Comparison of ENCODE assay signal across 9 mouse cellular contexts in genomic region chr13:5802826-5803225, GRCm38 (mm10). TPM values are rescaled to one million over a fixed set of nuclear protein-coding genes. Genes with fewer than 3 reads are reported as not detected.
A peak's percentile ranks its signal among the peaks of the same experiment; 100 is the strongest.
DNase-seq lines count a peak whose midpoint lies in the region; ATAC-seq and TF ChIP-seq lines count a peak whose summit lies in the region.
"Had no signal": no experiment of that assay in that cellular context is flagged by ENCODE, and none has a peak within 500 bp of the region (broad histone marks: within the 10 kb centered on the region; RNA-seq: fewer than 3 reads in every experiment).

No protein-coding gene starts in this region.

- 39% methylated on average over 14 of the region's 14 CpGs for WGBS in heart, embryonic 16.5 days
- 16% methylated on average over 14 of the region's 14 CpGs for WGBS in liver, embryonic 16.5 days (ENCODE audit: insufficient replicate concordance)

- TF ChIP-seq POLR2A in testis, adult 2 months (IDR thresholded peaks at IDR 0.05; ENCODE audit: control insufficient read depth, low read depth, low read length) = no peak

- no peaks in the 10 kb centered on the region for H3K36me3 ChIP-seq in testis, adult 2 months (ENCODE audit: control insufficient read depth, insufficient read depth, low read length)
- H3K36me3 ChIP-seq in heart, embryonic 16.5 days (ENCODE audit: control insufficient read depth, insufficient read depth) = no peaks in the 10 kb centered on the region
- no peaks in the 10 kb centered on the region for H3K36me3 ChIP-seq in liver, embryonic 16.5 days (ENCODE audit: control insufficient read depth, insufficient read depth)
- H3K36me3 ChIP-seq: neural tube, embryonic 12.5 days had no signal

- H3K4me1 ChIP-seq in testis, adult 2 months (ENCODE audit: control insufficient read depth, insufficient read depth, low read length) = peaks cover 5% of the 10 kb centered on the region
- peaks cover 20% of the 10 kb centered on the region for H3K4me1 ChIP-seq in heart, embryonic 16.5 days (ENCODE audit: control insufficient read depth, insufficient read depth, low read length)
- peaks cover 3% of the 10 kb centered on the region; the same call in 1 of the 2 replicates for H3K4me1 ChIP-seq in liver, embryonic 16.5 days (ENCODE audit: control insufficient read depth, low read depth, low read length)
- H3K4me1 ChIP-seq: neural tube, embryonic 12.5 days had no signal

- no peaks in the 10 kb centered on the region for H3K9me3 ChIP-seq in heart, embryonic 16.5 days (replicated peaks; ENCODE audit: control insufficient read depth, low read length)
- no peaks in the 10 kb centered on the region for H3K9me3 ChIP-seq in liver, embryonic 16.5 days (replicated peaks; ENCODE audit: control insufficient read depth, low read length)
- H3K9me3 ChIP-seq: neural tube, embryonic 12.5 days had no signal

- ATAC-seq in heart, embryonic 16.5 days (replicated peaks; ENCODE audit: extremely low read depth, insufficient read depth, low FRiP score) = 0 out of 2 replicates have a peak, but pooled peaks have one; percentile 47
- peak; percentile 17; the same call in 1 of the 2 replicates for ATAC-seq in liver, embryonic 16.5 days (ENCODE audit: low read depth)
- no peak for ATAC-seq in cerebellum, adult (ENCODE audit: insufficient number of reproducible peaks, low FRiP score, low TSS enrichment)

- H3K27ac ChIP-seq in testis, adult 2 months (ENCODE audit: control insufficient read depth, insufficient read depth, low read depth, low read length) = no peak overlapping the region
- peak overlapping the region; percentile 89 for H3K27ac ChIP-seq in heart, embryonic 16.5 days (ENCODE audit: low read length)
- peak overlapping the region; percentile 79 for H3K27ac ChIP-seq in liver, embryonic 16.5 days (ENCODE audit: low read length)
- H3K27ac ChIP-seq: neural tube, embryonic 12.5 days had no signal

- no peaks in the 10 kb centered on the region for H3K27me3 ChIP-seq in testis, adult 2 months (ENCODE audit: control insufficient read depth, insufficient read depth, low read length)
- H3K27me3 ChIP-seq in heart, embryonic 16.5 days (ENCODE audit: control insufficient read depth, insufficient read depth, low read length) = no peaks in the 10 kb centered on the region
- no peaks in the 10 kb centered on the region for H3K27me3 ChIP-seq in liver, embryonic 16.5 days (ENCODE audit: control insufficient read depth, insufficient read depth, low read depth, low read length)
- H3K27me3 ChIP-seq: neural tube, embryonic 12.5 days had no signal

- peak overlapping the region; percentile 24; the same call in 1 of the 2 replicates for H3K4me2 ChIP-seq in heart, embryonic 16.5 days (ENCODE audit: low read depth, low read length)
- peak overlapping the region; percentile 44; the same call in 1 of the 2 replicates for H3K4me2 ChIP-seq in liver, embryonic 16.5 days (ENCODE audit: low read depth, low read length)
- H3K4me2 ChIP-seq: neural tube, embryonic 12.5 days had no signal

- no peak for TF ChIP-seq CTCF in testis, adult 2 months (IDR thresholded peaks at IDR 0.05; ENCODE audit: control insufficient read depth, insufficient read depth, insufficient replicate concordance, low read depth, low read length)

- H3K4me3 ChIP-seq in testis, adult 2 months (ENCODE audit: control insufficient read depth, low read depth, low read length) = 0 out of 2 replicates have a peak overlapping the region, but pooled peaks have one; percentile 7
- H3K4me3 ChIP-seq in heart, embryonic 16.5 days (ENCODE audit: low read length) = no peak overlapping the region
- H3K4me3 ChIP-seq in liver, embryonic 16.5 days (ENCODE audit: low read depth, low read length) = no peak overlapping the region
- H3K4me3 ChIP-seq: neural tube, embryonic 12.5 days had no signal

- DNase-seq in testis, postnatal 14 days (ENCODE audit: low spot score) = no peak
- peak; percentile 46 for DNase-seq in yolk sac, embryonic 10.5 days (ENCODE audit: low spot score)
- no peak for DNase-seq in urinary bladder, adult 18-20 months (ENCODE audit: low spot score in 2 of 2)
- no peak for DNase-seq in frontal cortex, adult 2 months (ENCODE audit: extremely low spot score in 1 of 2, low spot score in 1 of 2)

- peak overlapping the region; percentile 21; the same call in 1 of the 2 replicates for H3K9ac ChIP-seq in heart, embryonic 16.5 days (ENCODE audit: low read length)
- no peak overlapping the region for H3K9ac ChIP-seq in liver, embryonic 16.5 days (ENCODE audit: low read depth, low read length)
- H3K9ac ChIP-seq: neural tube, embryonic 12.5 days had no signal

RNA-seq across cellular contexts. Expression of gene Klf6, which starts 58.5 kb away (rescaled TPM):
- polyA plus RNA-seq in testis, adult 2 months (2012; rRNA removed) = 1.8 TPM in 2 replicates
- polyA plus RNA-seq in heart, embryonic 16.5 days (2015; fragmentation: Nextera tagmentation; extraction: Ambion mirVana) = 77.1 and 87.5 TPM in 2 replicates
- 19.2 and 21.5 TPM in 2 replicates for polyA plus RNA-seq in liver, embryonic 16.5 days (2015; fragmentation: Nextera tagmentation; extraction: Ambion mirVana)
- 18.1 and 20.9 TPM in 2 replicates for polyA plus RNA-seq in frontal cortex, adult 2 months (2012; rRNA removed)
